Mouse (Mus musculus): ENCODE data around the gene Hopx.

DNA sequence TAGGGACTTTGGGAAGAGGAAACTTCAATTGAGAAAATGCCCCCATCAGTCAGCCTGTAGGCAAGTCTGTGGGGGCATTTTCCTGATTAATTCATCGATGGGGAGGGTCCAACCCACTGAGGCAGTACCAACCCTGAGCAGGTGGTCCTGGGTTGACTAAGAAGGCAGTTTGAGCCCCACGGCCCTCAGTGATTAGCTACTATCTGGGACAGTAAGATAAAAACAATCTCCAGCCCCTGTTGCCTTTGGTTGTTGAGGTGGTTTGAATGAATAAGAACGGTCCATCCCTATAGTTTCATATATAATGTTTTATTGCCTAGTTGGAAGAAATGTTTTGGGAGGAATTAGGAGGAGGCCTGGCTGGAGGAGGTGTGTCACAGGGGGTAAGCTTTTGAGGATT is 36.8 kb upstream of the Hopx start:
- TF ChIP-seq MAFK (IDR thresholded peaks at IDR 0.05; ENCODE audit: insufficient read depth, low read depth, low read length) (no peak), HCFC1 (IDR thresholded peaks at IDR 0.05; ENCODE audit: borderline replicate concordance, insufficient read depth, low read length) (no peak)

All from ES-E14 (cell line).